In genomic region chr16:25584337-25585069, GRCm38 (mm10) we compare ENCODE assay signal across 11 mouse cellular contexts.
DNase-seq lines count a peak whose midpoint lies in the region; ATAC-seq and TF ChIP-seq lines count a peak whose summit lies in the region.
"Had no signal": no experiment of that assay in that cellular context is flagged by ENCODE, and none has a peak within 500 bp of the region (broad histone marks: within the 10 kb centered on the region; RNA-seq: fewer than 3 reads in every experiment).

No protein-coding gene starts in this region.

- H3K27me3 ChIP-seq in kidney, adult 2 months (replicated peaks; ENCODE audit: control insufficient read depth, insufficient read depth, low read length), result no peaks in the 10 kb centered on the region
- H3K27me3 ChIP-seq in ES-Bruce4 (ENCODE audit: control insufficient read depth, insufficient read depth, low read length, poor library complexity, severe bottlenecking), result peaks cover 1% of the 10 kb centered on the region; the same call in 1 of the 2 replicates
- H3K27me3 ChIP-seq in intestine, embryonic 14.5 days (replicated peaks; ENCODE audit: control insufficient read depth, insufficient read depth, low read length), result no peaks in the 10 kb centered on the region

- H3K9ac ChIP-seq in ES-Bruce4 (ENCODE audit: low read depth, poor library complexity, severe bottlenecking), result no peak overlapping the region
- H3K9ac ChIP-seq in intestine, embryonic 14.5 days (ENCODE audit: low read length), result no peak overlapping the region
- H3K9ac ChIP-seq: forebrain, postnatal 0 days had no signal

- peak; percentile 3 for DNase-seq in kidney, adult 2 months
- no peak for DNase-seq in kidney, adult 18-20 months
- DNase-seq in intestine, embryonic 14.5 days (ENCODE audit: low spot score), result no peak
- peak; percentile 13 for DNase-seq in lung, postnatal 14 days
- DNase-seq in right cerebral cortex, postnatal 14 days, result no peak
- DNase-seq in T-cell, adult 2 months (ENCODE audit: low spot score), result no peak
- DNase-seq: heart, adult 18-20 months; left cerebral cortex, postnatal 4 days had no signal

- H3K4me1 ChIP-seq in kidney, adult 2 months (ENCODE audit: control insufficient read depth, insufficient read depth, low read length), result no peaks in the 10 kb centered on the region
- H3K4me1 ChIP-seq in ES-Bruce4 (ENCODE audit: control insufficient read depth, insufficient read depth, low read length), result peaks cover 4% of the 10 kb centered on the region
- H3K4me1 ChIP-seq in intestine, embryonic 14.5 days (replicated peaks; ENCODE audit: control insufficient read depth, insufficient read depth, low read length), result no peaks in the 10 kb centered on the region

- 0 out of 2 replicates have a peak, but pooled peaks have one; percentile 45 for TF ChIP-seq EP300 in ES-Bruce4 (IDR thresholded peaks at IDR 0.05; ENCODE audit: insufficient read depth, low read depth, low read length)

- no peaks in the 10 kb centered on the region for H3K36me3 ChIP-seq in kidney, adult 2 months (ENCODE audit: control insufficient read depth, insufficient read depth, low read length)
- H3K36me3 ChIP-seq in ES-Bruce4 (ENCODE audit: control insufficient read depth, insufficient read depth, low read length, poor library complexity, severe bottlenecking), result no peaks in the 10 kb centered on the region
- H3K36me3 ChIP-seq in intestine, embryonic 14.5 days (ENCODE audit: control insufficient read depth, insufficient read depth, low read length), result no peaks in the 10 kb centered on the region

- H3K4me3 ChIP-seq in kidney, adult 2 months (ENCODE audit: insufficient read depth, low read depth, low read length), result no peak overlapping the region
- no peak overlapping the region for H3K4me3 ChIP-seq in ES-Bruce4 (ENCODE audit: low read depth, low read length)
- H3K4me3 ChIP-seq in intestine, embryonic 14.5 days (ENCODE audit: low read depth, low read length), result no peak overlapping the region

- no peak for TF ChIP-seq POLR2A in kidney, adult 2 months (IDR thresholded peaks at IDR 0.05; ENCODE audit: low read depth, low read length)
- TF ChIP-seq POLR2A in ES-Bruce4 (IDR thresholded peaks at IDR 0.05; ENCODE audit: insufficient read depth, low read length), result no peak

- 38% methylated on average over 14 of the region's 14 CpGs for WGBS in kidney, adult 2 months
- 55% methylated on average over 14 of the region's 14 CpGs for WGBS in intestine, embryonic 14.5 days

- H3K9me3 ChIP-seq in ES-Bruce4 (replicated peaks; ENCODE audit: control insufficient read depth, insufficient read depth, low read length, poor library complexity, severe bottlenecking), result no peaks in the 10 kb centered on the region
- H3K9me3 ChIP-seq in intestine, embryonic 14.5 days (ENCODE audit: control insufficient read depth, low read length), result no peaks in the 10 kb centered on the region

- peak overlapping the region; percentile 28; the same call in 1 of the 2 replicates for H3K4me2 ChIP-seq in intestine, embryonic 14.5 days (ENCODE audit: low read length)

- no peak overlapping the region for H3K27ac ChIP-seq in kidney, adult 2 months (ENCODE audit: insufficient read depth, low read depth, low read length)
- H3K27ac ChIP-seq in ES-Bruce4 (ENCODE audit: insufficient read depth, low read length), result no peak overlapping the region
- H3K27ac ChIP-seq in intestine, embryonic 14.5 days (ENCODE audit: low read depth), result no peak overlapping the region

- ATAC-seq in intestine, embryonic 14.5 days (replicated peaks; ENCODE audit: low FRiP score, low TSS enrichment, low read depth), result peak; percentile 81
- no peak for ATAC-seq in cerebellum, adult (ENCODE audit: insufficient number of reproducible peaks, low FRiP score, low TSS enrichment)

- no peak for TF ChIP-seq CTCF in kidney, adult 2 months (conservative IDR thresholded peaks at IDR 0.05; ENCODE audit: insufficient read depth, insufficient read length, low read depth, low read length)
- TF ChIP-seq CTCF in ES-Bruce4 (IDR thresholded peaks at IDR 0.05; ENCODE audit: low read depth, low read length), result no peak

Comparison
In these comparisons a context has a peak if more than half of its experiments do, and no peak if none do; other contexts are left out.
1. DNase-seq: peak in kidney, adult 2 months (single experiment) and lung, postnatal 14 days (single experiment); none in kidney, adult 18-20 months (single experiment), intestine, embryonic 14.5 days (single experiment), right cerebral cortex, postnatal 14 days (single experiment) and T-cell, adult 2 months (single experiment).